Mouse (Mus musculus) urinary bladder, postnatal 25 days (tissue): ENCODE measurements around the gene Gabpb2.

Experiments used
- DNase-seq: peaks from one replicate; pipeline ENCODE4 v3.0.0; 2022; ENCODE audit warnings: low spot score

Gabpb2 gene

DNA sequence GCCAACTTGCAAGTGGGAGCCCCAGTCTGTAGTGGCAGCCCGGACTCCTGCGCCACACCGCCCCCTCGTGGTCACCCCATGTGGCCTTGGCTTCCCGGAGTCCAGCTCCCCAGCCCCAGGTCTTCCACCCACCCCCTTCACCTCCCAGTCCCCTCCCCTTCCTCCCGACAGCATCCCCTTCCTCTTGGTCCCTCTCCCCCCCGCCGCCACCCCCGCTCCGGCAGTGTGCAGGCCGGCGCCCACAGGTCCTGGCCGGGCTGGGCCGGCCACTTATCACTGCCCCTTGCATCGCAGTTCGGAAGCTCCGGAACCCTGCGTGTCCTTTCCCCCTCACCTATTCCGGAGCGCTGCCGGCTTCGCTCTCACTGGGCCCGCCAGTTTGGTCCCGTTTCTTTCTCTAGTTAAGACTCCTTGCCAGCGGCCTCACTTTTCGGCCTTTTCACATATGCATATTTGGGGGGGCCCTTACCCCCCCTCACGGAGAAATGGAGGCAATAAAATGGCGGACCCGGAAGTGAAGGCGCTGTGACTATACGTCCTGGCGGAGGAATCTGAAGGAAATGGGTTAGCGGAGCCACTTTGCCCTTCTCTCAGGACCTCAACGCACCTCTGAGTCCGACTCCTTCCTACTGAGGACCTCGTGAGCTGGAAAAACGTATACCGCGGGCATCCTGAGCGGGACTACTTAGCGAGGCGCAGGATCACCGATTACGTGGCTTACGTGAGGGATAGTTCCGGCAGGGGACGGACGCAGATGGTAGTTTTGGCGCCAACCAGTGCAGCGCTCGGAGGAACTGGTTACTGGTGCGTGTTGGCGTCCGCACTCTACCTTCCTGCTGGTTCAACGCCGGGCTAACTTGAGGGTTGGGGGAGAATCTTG, at the start of gene Gabpb2:
Gene Gabpb2 (minus strand): TSS at position 662 of the 880 bp plus-strand sequence.
- peak; percentile 97 for DNase-seq

DNA sequence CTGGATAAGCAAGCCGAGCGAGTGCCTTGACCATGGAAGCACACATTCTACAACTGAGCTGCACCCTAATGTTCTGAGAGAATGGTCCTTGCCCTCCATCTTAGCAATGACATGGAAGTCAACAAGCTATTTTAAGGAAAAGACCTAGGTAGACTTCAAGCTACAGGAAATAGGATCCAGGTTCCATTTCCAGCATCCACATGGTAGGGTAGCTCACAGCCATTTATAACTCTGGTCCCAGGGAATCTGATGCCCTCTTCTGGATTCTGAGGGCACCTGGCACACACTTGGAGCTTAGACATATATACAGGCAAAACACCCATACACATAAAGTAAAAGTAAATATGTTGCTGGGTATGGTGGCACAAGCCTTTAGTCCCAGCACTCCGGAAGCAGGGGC, 48.3 kb upstream of the Gabpb2 start:
- DNase-seq = no peak

DNA sequence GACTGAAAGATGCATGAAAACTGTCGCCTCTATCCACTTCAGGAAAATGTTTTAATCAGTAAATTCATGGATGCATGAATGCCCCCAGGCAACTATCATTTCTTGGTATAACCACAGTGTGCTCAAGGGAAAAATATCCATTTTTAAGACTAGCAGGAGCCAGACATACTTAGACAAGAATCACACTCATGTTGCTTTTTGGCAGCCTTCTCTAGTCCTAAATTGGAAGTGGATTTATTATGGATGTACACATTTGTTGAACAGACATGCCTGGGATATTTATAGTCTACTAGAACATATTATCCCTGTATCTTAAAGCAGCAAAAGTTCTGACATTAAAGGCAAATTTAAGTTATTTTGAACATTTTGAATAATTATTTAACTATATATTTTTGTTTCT, 47.0 kb upstream of the Gabpb2 start:
- DNase-seq = no peak

DNA sequence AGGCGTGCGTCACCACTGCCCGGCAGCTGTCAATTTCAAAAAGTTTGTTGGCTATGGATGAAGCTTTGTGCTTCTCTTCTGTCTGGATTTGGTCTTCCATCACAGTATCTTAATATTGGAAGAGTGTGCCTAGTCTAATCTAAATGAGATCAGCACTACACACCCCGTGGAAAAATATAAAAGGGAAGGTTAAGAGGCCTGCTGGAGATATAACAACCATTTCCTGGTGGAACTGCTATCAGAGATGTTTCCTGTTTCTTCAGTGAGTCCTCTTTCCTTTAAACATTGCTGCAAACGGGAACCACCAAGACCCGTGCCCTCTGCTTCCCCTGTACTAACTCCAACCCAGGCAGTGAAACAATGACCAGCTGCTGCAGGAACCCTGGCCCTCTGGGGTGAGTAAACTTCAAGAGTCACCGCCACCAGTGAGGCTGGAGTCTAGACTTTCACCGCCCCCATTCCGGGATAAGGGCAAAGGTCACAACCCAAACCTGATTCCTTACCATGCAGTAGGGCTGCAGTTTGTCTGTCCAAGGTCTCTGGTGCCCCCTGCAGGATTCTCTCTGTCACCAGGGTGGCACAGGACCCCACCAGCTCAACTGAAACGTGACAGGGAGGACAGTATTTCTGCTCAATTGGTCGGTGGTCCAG, 45.5 kb upstream of the Gabpb2 start:
- DNase-seq = peak; percentile 56

DNA sequence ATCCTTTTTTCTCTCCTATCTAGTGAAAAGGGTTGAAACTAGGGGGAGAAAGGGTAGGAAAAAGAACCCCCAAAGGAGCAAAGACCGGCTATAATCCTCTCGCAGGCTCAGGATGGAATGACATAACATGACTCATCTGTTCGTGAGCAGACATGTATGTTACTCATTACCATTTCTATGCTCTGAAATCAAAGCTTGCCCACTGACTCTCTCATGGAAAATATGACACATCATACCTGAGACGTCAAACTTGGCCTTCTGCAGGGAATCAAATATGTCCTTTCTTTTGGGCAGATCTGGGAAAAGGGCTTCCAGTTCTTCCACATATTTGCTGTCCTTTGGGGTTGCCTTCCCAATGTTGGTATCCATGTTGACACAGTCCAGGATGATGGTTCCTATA, 44.3 kb upstream of the Gabpb2 start:
- no peak for DNase-seq

DNA sequence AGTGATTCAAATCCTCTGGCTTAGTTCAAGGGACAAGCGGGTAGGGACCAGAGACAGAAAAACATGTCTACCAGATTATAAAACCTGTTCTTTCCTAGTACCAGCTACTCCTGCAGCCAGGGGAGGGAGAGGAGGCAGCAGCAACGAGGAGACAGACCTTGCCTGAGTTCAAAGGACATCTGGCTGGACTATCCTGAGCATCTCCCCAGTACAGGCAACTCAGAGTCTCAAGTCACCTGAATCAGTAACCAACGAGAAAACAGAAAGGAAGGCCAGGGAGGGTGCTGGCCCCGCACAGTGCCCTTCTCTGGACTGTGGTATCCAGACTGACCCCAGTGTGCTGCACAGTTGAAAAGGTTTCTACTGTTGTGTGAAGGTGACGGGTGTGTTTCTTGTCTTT, 39.2 kb upstream of the Gabpb2 start:
- no peak for DNase-seq

DNA sequence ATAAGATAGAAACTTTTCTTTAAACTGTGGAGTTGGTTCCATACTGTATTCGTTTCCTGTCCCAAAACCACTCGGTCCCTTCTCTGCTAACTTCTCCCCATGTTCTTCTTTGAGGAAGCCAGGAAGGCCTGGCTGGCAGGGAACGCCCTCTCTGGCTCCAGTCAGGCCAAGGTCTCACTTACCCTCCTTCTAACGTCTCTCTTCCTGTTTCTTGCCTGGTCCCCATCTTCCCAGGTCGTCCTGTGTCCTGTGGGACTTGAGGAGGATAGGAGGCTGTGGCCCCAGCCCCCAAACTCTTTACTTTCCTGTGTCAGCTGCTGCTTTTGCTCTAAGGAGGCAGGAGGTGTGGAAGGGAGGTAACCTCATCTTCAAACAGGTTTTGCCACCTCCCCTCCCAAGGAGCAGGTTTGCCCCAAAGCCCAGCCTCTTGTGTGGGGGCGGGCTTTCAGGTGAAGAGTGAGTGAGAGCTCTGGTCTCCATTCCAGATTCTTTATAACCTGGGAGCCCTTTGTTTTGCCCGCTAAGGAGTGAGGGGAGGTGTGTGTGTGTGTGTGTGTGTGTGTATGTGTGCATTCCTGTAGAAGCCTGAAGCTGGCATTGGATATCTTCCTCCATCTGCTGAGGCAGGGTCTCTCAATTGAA, 33.2 kb upstream of the Gabpb2 start, which contains the start of gene Bnipl:
Gene Bnipl (minus strand): TSS at position 411 of the 642 bp plus-strand sequence.
- no peak for DNase-seq

DNA sequence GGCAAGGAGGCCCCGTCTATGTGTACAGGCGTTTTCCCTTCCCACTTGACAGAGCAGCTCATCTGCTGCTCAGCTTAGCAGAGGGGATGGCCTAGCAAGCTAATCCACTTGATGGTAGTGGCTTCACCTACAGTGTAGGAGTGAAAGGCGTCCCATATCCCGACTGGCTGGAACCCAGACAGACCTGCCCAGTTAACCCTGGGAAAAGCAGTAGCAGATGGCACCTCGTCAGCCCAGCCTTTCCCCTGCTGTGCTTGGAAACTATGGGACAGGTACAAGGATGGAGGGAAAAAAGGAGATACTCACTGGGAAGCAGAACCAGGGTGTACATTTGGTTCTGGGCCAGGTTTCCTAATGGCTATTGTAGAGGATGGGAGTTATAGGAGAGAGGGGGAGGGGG, 32.6 kb upstream of the Gabpb2 start:
- no peak for DNase-seq

DNA sequence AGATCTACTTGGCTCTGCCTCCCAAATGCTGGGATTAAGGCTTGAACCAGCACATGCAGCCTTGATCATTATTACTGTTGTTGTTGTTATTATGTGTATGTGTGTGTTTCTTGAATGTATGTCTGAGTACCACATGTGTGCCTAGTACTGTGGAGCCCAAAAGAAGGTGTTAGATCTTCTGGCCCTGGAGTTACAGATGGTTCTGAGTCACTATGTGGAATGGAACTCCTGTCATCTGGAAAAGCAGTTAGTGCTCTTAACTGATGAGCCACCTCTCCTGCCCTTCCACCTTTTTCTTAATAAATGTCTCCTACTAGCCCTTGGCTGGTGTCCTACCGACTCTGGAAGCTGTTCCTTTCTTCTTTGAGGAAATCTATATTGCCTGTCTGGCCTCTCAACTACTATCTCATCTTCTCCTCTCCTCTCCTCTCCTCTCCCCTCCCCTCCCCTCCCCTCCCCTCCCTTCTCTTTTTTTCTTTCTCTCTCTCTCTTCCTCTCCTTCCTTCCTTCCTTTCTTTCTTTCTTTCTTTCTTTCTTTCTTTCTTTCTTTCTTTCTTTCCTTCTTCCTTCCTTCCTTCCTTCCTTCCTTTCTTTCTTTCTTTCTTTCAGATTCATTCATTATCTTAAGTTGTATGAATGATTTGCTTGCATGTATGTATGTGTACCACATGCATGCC, 30.1 kb upstream of the Gabpb2 start:
- DNase-seq = no peak

DNA sequence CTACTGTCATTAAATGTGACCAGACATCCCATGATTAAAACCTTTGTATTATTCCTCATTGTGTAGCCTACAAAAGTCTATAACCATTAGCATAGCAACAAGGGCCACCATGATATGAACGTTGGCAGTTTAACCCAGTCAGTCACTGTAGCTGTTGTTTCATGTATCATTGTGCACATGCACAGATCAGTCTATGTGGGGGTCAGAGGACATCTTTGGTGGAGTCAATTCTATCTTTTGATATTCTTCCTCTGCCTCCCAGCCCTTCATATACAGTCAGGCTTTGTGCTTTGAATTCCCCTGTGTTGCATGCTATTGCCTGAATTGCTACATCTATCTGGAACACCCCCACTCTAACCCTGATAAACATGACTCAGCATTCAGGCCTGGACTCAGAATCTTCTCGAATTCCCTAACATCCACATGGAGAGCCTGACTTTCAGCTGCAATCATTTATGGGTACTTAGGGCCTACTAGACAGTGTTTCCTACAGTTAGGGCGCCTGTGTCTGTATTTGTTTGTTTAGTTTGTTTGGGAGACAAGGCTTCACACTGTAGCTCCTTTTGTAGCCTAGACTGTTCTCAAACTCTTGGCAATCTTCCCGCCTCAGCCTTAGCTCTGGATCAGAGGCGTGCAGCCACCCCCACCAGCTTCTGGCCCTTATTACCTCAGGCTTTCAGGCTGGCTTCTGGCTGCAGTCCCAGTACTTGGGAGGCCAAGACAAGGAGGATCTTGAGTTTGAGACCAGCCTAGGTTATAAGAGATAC, 28.9 kb upstream of the Gabpb2 start:
- DNase-seq = peak; percentile 29

DNA sequence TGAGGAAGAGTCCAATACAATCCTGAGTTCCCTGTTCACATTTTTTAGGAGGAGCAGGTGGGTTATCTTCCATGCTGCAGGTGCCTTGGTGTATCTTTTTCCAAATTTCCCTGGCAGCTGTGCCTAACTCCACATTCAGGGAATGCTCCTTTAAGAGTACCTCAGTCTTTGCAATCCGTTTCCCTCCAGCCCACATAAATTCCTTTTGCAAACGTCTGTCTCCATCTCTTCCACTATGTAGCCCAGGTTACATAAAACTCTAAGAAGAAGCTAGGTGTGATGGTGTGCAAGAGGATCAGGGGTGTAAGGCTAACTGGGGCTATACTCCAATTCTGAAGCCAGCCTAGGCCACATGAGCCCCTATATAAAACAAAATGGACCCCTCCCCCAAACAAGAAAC, 25.4 kb upstream of the Gabpb2 start:
- DNase-seq = no peak

DNA sequence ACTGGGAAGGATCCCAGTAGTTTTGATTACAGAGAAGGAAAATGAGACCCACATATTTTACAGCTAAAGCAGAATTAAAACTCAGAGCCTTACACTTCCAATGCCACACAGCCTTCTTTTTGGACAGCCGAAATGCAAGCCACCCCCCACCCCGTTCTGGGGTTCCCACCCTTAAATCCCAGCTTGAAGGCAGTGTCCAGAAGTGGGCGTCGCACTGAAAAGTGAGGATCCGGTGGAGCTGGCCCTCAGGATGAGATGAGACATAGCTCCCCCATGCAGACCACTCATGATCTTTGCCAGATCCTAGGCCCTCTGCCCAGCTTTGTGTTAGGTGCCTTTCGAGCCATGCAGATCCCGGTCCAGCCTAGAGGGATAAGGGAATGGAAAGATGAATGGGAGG, 23.8 kb upstream of the Gabpb2 start, which contains the start of gene Gm128:
Gene Gm128 (minus strand): TSS at position 101 of the 400 bp plus-strand sequence.
- DNase-seq = no peak

DNA sequence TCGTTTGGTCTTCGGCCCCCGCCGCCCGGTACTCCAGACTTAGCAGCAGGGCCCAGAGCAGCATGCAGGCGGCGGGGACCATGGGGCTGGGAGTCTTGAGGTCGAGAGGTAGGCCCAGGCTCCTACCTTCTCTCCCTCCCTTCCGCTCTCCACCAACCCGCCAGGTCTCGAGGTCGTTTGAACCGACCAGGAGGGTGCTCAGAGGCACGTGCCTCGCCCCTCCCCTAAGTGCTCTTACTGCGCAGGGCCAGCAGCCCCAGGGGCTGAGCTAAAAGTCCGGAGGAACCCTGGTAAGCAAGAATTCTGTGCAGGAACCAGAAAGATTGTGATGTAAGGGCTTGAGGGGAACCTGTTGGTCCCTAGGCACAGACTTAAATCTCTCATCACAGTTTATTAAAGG, 23.2 kb upstream of the Gabpb2 start:
- no peak for DNase-seq

DNA sequence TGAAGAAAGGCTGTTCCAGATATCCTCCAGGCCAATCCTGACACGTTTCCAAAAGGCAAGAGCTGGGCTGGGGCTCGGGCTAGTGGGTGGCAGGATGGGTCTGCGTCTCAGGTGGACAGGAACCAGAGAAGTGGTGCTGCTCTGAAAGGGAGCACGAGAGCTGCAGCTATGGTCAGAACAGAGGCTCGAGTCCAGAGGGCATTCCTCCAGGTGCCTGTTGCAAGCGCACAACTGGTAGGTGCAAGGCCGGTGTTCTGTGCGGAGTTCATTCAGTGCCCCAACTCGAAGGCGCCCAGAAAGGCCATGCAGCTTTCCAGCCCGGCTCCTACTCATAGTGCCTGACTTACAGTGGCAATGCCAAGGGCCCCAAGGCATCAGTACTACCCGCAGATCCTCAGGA, 22.3 kb upstream of the Gabpb2 start:
- no peak for DNase-seq

DNA sequence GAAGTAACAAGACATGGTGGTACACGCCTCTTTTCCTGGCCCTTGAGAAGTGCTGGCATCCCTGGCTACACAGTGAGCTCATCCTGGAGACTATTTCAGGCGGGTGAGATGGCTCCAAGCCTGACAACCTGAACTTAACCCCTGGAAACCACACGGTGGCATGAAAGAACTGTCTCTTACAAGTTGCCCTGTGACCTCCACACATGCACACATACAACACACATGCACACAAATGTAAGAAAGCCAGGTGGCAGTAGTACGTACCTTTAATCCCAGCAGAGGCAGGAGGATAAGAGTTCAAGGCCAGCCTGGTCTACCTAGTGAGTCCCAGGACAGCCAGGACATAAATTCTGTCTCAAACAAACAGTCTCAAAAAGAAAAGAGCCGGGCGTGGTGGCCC, 21.3 kb upstream of the Gabpb2 start:
- DNase-seq = no peak

DNA sequence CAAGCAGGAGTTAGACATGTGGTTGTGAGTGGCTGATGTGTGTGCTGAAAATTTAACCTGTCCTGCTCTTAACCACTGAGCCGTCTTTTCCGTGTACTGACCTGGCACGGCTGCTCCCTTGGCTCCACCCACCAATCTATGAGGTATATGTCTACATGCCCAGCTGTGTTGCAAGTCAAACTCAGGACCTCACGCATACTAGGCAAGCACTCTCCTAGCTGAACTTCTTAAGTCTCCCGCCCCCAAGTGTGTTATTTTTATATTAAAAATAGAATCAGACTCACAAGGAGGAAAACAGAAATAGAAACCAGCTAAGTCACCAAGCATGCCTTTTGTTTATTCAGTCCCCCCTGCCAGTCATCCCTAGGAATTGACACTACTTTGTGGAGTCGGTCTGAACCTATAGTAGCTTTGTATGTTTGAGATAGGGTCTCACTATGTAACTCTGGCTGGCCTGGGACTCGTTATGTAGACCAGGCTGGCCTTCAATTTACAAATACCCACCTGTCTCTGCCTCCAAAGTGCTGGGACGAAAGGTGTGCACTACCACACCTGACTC, 19.9 kb upstream of the Gabpb2 start:
- no peak for DNase-seq

DNA sequence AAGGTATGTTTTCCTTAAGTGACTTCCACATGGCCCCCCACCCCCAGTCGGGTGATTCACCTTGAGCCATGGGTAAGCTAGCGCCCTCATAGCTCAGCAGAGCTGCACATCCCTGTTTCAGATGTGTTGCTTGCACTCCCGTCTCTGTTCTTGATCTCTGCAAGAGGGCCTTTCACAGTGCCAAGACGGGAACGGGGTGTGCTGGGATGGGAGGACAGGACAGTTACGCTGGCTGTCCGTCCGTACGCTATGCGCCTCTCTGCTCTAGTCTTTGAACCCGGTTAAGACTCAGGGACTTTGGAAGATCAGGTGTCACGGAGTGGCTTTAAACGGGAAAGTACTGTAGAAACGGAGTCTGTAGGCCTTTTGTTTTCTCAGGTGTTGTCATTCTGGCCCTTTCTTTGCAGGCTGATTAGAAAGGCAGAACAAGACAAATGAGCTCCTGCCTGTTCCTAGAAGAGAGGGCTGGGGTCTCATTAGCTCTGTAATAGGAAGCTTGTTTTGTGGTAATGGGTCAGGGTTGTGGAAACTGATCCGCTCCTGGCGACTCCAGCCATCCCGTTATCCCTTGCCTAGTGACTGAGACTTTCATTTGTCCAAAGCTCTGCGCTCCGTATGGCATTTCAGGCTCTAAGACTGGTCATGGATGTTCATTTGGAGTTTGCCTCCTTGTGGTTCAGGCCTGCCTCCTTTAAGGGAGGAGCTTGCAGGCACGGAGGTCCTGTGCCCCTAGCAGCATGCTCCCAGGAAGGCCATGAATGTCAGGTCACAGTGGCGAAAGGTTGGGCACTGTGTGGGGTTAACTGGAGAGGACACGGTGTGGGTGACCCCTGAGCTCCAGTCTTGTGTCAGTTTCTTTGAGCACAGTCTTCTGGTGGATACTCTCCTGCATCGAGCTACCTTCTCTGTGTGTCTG, 17.9 kb upstream of the Gabpb2 start:
- DNase-seq = no peak

DNA sequence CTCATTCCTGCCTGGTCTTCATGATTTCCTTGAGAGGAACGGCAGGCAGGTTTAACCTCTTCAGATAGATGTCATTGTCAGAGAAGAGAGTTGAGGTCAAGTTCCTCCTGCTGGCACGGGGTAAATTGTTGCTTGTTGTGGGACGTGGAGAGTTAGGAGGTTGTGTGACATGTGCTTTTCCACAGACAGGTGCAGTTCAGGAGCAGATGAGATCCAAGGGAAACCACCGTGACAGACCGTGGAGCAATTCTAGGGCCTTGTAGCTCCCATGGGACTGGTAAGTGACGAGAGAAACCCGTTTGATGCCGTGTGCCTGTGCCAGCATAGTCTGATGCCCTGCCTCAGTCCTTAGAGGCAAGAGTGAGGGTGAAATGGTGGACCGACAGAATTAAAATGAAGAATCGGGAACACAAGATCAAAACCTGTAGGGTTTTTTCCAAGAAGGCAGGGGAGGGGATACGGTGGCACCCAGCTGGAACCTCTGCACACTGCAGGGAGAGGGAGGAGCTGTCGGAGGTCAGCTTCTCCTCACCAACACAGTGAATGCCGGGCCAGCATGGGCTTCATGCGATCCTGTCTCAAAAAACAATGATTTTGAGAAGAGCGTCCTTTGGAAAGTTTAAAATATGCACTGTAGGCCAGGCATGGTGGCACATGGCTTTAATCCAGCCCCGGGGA, 15.7 kb upstream of the Gabpb2 start:
- DNase-seq = no peak

DNA sequence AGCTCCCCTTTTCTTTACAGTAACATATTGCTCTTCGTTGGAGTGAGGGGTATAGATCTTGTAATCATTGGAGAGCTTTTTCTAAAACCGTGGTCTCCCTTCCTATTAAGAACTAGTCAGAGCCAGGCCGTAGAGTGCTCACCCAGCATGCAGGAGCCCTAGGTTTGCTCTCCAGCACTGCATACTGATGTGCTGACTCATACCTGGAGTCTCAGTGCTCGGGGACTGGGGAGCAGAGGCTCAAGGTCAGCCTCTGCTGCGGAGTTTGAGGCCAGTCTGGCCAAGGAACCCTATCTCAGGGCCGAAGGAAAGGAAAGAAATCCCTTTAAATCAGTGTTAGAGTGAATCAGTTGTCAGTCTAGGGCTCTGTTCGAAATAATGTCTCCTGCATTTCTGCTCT, 15.1 kb upstream of the Gabpb2 start:
- peak; percentile 28 for DNase-seq
